Mouse (Mus musculus): ENCODE results near the gene Gm4744.
"Not testable (repeated sequence)": the region's sequence is repeated elsewhere in the genome, so short reads cannot be mapped to it uniquely, and the experiment has no call there.

Gene Gm4744

DNA sequence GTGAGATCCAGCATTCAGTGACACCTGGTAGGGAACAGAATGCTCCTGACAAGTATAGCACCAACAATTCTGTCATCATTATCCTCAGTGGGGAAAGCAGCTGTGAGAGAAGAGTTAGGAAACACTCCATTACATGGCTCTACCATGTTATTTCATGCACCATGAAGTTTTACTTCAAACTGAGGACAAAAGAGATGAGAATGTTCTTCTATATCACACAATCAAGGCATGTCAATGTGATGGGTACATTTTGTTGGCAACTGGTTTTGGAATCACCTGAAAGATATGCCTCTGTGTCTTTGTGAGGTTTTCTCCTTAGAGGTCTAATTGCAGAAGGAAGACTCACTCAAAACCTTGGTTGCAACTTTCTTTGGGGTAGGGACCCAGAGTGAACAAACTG is at the start of gene Gm4744:
Gene Gm4744 (minus strand): TSS at position 101 of the 400 bp plus-strand sequence.
- no peak for DNase-seq (ENCODE audit: low read depth, low spot score)

- not testable (repeated sequence) for DNase-seq (ENCODE audit: low read depth, low spot score)
Measured at GRCm38 (mm10) chr6:40999379-40999778, 47.7 kb upstream of the Gm4744 start, which contains the start of gene Gm2663. Gene Gm2663, minus strand, starts transcription at chr6:40999479.

- not testable (repeated sequence) for DNase-seq (ENCODE audit: low read depth, low spot score)
Measured at GRCm38 (mm10) chr6:40964454-40964853, 12.8 kb upstream of the Gm4744 start, which contains the start of gene 1810009J06Rik. Gene 1810009J06Rik, plus strand, starts transcription at chr6:40964754.

GRCm38 (mm10) chr6:40953716-40954115 is 2.0 kb upstream of the Gm4744 start:
- no peak for DNase-seq (ENCODE audit: low read depth, low spot score)

- DNase-seq (ENCODE audit: low read depth, low spot score): no peak
Measured at GRCm38 (mm10) chr6:40940457-40940856, 11.2 kb downstream of the Gm4744 start, which contains the start of gene 1700074P13Rik. Gene 1700074P13Rik, minus strand, starts transcription at chr6:40940557.

DNA sequence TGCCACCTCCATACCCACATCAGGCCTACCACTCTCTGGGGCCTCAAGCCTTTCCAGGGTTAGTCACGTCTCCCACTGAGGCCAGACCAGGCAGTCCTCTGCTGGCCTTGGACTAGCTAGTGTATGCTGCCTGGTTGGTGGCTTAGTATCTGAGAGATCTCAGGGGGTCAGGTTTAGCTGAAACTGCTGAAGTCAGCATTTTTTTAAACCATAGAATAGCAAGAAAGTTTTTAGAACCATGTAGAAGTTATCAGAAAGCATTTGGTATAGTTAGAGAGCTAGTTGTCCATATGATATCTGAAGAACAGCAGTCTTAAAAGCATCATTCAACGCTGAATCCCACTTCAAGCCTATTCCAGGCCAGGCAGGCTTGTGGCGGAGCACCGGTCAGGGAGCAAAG is 31.7 kb downstream of the Gm4744 start:
- no peak for DNase-seq (ENCODE audit: low read depth, low spot score)

- no peak for DNase-seq (ENCODE audit: low read depth, low spot score)
Measured at GRCm38 (mm10) chr6:40900287-40900686, 51.4 kb downstream of the Gm4744 start, which contains the start of gene Prss58. Gene Prss58, minus strand, starts transcription at chr6:40900387.
